Mouse (Mus musculus) inflammation-experienced regulatory T-cells, adult 6 months (primary cell): ENCODE measurements around the gene Arl3. TPM values are rescaled to one million over a fixed set of nuclear protein-coding genes. Genes with fewer than 3 reads are reported as not detected.
"Not testable (repeated sequence)": the region's sequence is repeated elsewhere in the genome, so short reads cannot be mapped to it uniquely, and the experiment has no call there.

Source experiments
- ATAC-seq: one replicate; pipeline ENCODE4 v1.8.0; 2017
- polyA plus RNA-seq, 3 experiments: library from polyadenylated mRNA; unstranded; fragments of 100-300 nt; shearing (Covaris generic); gene quantifications; one replicate each; pipeline ENCODE4 v1.2.1; 2017

The Arl3 gene
- polyA plus RNA-seq, 3 experiments from 2014 or later, result 25.9 to 27.1 (median 26.8) TPM

DNA sequence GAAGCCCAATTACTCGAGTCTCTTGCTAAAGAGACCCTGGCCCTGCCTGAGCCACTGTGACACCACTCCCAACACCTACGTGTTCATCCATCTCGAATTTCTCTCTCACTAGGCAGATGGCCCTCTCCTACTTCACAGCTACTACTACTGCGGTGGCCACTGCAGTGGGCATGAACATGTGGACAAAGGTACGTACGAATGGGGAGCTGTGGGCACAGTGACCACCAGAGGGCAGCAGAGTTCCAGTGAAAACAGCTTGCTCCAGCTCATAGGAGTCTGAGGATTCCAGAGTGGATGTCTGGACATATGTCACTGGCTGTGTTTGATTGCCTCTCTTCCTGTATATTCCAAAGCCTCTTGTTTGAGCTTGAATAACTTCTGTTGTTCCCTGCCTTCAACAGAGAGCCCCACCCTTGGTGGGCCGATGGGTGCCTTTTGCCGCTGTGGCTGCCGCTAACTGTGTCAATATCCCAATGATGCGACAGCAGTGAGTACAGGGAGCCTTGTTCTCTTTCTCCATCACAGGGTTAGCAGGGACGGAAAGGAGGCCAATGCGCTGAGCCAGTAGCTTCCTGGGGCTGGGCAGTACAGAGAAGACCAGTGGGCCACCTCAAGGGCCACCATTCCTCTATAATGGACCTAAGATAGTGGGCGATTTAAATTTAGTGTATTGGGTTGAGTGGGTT is 15.0 kb upstream of the Arl3 start:
- no peak for ATAC-seq

DNA sequence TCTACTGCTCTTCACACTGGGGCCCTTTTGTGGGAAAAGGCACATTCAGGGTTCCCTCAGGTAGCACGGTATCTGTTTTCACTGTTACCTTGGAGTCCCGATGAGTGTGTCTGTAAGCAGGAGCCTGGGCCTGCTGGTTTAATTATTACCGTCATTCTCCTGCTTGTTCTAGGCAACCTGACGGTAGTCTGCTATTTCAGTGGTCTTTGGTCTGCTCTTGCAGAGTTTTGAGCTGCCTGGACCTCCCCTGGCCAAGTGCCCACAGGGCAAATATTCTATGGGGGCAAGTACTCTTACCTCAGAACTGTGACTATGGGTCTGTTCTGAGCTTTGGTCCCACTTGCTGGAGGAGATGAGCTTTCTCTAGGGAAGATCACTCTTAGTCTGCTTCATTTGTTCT is 2.2 kb upstream of the Arl3 start:
- no peak for ATAC-seq

- no peak for ATAC-seq
Measured at GRCm38 (mm10) chr19:46573990-46574389, 992 bp upstream of the Arl3 start.

- ATAC-seq, result peak; percentile 6
Measured at GRCm38 (mm10) chr19:46572548-46572947, 450 bp downstream of the Arl3 start.

- no peak for ATAC-seq
Measured at GRCm38 (mm10) chr19:46571878-46572244, 1.1 kb downstream of the Arl3 start.

DNA sequence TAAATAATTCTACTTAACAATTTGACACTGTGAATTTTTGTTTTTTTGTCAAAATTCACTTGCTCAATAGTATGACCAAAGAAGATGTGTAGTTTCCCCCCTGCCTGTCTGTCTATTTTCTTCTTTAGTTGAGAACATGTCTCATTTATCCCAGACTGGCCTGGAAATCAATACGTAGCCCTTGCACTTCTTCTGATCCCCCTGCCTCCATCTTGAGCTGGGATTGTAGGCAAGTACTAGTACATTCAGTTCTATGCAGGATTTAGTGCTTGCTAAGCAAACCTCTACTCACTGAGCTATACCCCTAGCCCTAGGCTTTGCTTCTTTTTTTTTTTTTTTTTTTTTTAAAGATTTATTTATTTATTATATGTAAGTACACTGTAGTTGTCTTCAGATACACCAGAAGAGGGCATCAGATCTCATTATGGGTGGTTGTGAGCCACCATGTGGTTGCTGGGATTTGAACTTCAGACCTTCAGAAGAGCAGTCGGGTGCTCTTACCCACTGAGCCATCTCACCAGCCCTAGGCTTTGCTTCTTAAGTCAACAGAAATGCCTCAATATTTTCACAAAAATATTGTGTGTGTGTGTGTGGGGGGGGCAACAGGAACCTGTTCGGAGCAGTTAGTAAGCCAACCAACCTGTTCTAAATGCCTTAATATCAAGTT is 1.7 kb downstream of the Arl3 start:
- ATAC-seq, result not testable (repeated sequence)

GRCm38 (mm10) chr19:46564043-46564462 is 8.9 kb downstream of the Arl3 start:
- ATAC-seq, result no peak

GRCm38 (mm10) chr19:46563603-46564002 is 9.4 kb downstream of the Arl3 start:
- ATAC-seq, result no peak

- no peak for ATAC-seq
Measured at GRCm38 (mm10) chr19:46562581-46563515, 10.2 kb downstream of the Arl3 start.

GRCm38 (mm10) chr19:46562132-46562531 is 10.9 kb downstream of the Arl3 start:
- no peak for ATAC-seq

- no peak for ATAC-seq
Measured at GRCm38 (mm10) chr19:46558631-46559030, 14.4 kb downstream of the Arl3 start.

DNA sequence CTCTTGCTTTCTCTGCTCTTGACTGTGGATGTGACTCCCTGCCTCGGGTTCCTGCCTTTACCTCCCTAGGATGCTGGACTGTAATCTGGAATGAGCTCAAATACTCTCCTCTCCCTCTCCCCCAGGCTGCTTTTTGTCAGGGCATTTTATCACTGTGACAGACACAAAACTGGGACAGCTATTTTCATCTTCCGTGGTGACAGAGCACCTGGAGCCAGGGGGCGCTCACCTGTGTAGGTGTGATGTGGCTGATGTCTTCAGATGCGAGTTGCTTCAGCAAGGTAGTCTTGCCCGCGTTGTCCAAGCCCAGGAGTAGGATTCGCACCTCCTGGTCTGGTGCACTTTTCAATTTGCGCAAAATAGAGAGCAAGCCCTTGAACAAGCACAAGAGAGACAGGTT is 15.0 kb downstream of the Arl3 start:
- no peak for ATAC-seq

DNA sequence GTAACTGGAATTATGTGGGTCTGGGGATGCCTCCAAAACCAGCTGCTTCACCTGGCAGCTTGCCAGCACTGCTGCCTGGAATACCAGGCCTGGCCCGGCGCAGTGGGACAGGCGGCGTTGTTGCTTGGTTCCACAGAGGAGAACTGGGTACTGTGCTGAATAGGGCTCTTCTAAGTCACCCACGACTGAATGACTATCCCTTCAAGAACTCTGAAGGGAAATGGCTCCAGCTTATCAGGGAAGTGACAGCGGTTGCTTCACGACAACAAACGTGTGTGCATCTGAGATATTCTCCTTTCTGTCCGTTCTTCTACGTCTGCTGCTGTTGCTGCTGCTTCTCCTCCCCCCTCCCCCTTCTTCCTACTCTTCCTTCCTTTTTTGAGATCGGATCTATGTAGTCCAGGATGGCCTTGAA is 19.4 kb downstream of the Arl3 start:
- ATAC-seq, result no peak

DNA sequence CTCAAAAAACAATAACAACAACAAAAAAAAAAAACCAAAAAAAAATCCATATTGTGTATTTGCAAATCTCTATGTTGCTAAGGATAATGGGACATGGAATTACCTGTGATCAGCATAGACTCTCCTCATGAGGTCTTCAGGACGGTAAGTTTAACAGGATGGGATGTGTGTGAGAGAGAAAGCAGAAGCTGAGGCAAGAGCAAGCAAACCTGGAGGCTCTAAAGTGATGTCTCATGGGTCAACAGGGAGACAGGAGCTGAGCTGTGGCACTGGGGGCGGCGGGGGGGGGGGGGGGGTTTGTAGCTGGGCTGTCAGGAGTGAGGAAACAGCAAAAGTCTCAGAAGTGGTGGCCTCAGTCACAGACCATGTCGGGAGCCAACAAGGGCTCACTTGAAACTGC is 20.5 kb downstream of the Arl3 start:
- ATAC-seq, result no peak

- no peak for ATAC-seq
Measured at GRCm38 (mm10) chr19:46550385-46550784, 22.6 kb downstream of the Arl3 start.

DNA sequence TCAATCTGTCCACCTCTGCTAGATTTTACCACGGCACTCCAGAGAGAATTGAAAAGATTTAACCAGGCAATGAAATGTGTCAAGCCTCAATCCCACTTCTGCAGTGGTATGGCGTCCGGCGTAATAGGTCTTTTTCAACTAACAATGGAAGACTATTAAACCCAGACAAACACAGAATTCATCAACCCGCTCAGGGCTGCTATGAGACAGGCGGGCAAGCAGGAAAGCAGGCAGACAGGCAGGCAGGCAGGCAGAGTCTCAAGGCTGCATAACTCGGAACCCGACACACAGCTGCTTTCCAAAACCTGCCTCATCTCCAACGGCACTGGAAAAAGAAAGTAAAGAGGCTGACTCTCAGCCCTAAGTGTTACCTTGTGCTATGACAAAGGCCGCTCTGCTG is 24.9 kb downstream of the Arl3 start:
- no peak for ATAC-seq

- no peak for ATAC-seq
Measured at GRCm38 (mm10) chr19:46547565-46547964, 25.4 kb downstream of the Arl3 start.

DNA sequence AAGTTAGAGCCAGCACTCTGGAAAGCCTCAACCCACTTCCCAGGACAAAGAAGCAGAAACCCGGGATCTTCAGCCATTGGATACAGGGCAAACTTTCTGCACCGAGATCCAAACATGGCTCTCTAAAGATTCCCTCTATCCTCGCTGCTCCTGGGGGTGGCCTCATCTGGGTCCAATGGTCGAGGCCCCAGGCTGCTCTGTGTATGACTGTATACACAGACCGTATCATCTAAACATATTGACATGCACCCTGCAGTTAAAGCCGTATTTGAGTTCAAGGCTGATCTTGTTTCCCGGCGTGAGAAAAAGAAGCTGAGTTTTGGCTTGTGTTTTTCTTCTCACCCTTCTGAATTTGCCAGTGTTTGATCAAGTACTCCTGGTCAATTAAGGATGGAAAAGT is 30.2 kb downstream of the Arl3 start:
- ATAC-seq, result no peak

DNA sequence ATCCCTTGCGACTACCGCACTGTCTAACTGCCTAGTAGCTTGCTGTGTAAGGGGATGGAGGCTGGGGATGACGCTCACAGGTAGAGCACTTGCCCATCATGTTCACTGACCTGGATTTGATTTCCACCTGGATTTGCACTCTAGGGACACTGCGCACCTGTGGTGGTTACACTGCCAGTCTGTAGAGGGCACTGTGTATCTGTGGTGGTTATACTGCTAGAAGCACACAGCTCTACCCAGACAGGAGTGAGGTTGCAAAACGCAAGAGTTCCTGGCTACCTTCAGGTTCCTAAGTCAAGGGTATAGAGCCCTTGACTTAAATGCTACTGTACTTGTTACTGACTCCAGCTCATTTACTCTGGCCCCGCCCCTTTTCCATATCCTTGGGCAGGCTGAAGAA is 34.8 kb downstream of the Arl3 start:
- ATAC-seq, result no peak

- no peak for ATAC-seq
Measured at GRCm38 (mm10) chr19:46537357-46537756, 35.6 kb downstream of the Arl3 start.

GRCm38 (mm10) chr19:46534542-46535098 is 38.4 kb downstream of the Arl3 start:
- ATAC-seq, result no peak

GRCm38 (mm10) chr19:46533525-46533924 is 39.5 kb downstream of the Arl3 start:
- no peak for ATAC-seq

GRCm38 (mm10) chr19:46533066-46533465 is 39.9 kb downstream of the Arl3 start:
- ATAC-seq, result no peak
